Mouse (Mus musculus) thymus, adult 18-20 months (tissue): Measurements from ENCODE around the gene Naa38.

Experiments
- DNase-seq, 2 experiments: peaks; one replicate each; pipeline ENCODE4 v3.0.0; 2022; ENCODE audit warnings: mixed read lengths in 2 of 2

The Naa38 gene

GRCm38 (mm10) chr11:69373223-69373965 lies 21.9 kb upstream of the Naa38 start:
- DNase-seq = no peak

- DNase-seq = no peak
Observed at GRCm38 (mm10) chr11:69375646-69376045, 19.6 kb upstream of the Naa38 start.

DNA sequence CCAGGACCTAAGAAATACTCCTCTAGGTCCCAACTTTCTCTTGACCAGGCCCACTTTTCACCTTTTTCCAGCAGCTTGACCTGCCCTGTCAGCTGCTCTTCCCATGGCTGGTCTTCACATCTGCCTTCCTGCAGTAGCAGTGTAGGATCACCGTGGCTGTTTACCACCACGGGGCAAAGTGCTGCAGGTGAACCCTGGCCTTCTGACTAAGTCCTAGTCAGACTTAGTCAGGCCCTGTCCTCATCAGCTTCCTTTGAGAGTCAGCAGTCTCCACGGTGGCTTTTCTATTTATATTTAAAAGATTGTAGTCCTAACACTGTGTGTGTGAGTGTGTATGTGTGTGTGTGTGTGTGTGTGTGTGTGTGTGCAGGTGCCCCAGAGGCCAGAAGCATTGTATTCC lies 17.5 kb upstream of the Naa38 start:
- DNase-seq = no peak

DNA sequence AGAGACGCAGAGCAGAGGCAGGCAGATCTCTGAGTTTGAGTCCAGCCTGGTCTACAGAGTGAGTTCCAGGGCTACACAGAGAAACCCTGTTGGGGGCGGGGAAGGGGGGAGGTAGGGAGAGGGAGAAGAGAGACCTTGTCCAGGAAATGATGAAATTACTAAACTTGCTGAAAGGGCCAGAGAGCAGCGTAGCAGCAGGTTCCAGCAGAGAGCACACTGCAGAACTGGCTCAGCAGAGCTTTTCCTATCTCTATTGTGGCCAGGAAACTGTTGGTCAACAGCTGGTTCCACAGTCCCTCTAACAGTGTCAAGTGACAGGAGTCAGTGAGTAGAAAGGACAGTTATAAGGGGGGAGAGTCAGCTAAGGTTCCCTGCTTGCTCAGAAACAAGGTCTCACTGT lies 15.7 kb upstream of the Naa38 start:
- no peak for DNase-seq

DNA sequence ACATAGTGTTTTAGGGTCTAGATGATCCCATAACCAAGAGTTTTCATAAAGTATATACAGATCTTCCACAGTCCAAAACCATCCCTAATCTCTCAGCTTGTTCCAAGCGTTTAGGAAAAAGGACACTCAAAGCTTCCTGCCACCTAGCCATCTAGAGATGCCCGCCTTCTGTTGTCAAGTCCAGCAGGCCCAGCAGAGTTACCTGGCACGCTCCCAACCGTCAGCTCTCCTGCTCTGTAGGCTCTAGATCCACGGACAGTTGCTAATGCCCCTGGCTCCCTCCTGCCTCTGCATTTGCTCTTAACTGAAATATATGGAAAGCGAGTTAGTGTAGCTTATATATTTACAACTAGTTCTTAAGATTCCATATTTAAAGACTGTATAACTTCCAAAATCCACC lies 13.9 kb upstream of the Naa38 start:
- DNase-seq = no peak

DNA sequence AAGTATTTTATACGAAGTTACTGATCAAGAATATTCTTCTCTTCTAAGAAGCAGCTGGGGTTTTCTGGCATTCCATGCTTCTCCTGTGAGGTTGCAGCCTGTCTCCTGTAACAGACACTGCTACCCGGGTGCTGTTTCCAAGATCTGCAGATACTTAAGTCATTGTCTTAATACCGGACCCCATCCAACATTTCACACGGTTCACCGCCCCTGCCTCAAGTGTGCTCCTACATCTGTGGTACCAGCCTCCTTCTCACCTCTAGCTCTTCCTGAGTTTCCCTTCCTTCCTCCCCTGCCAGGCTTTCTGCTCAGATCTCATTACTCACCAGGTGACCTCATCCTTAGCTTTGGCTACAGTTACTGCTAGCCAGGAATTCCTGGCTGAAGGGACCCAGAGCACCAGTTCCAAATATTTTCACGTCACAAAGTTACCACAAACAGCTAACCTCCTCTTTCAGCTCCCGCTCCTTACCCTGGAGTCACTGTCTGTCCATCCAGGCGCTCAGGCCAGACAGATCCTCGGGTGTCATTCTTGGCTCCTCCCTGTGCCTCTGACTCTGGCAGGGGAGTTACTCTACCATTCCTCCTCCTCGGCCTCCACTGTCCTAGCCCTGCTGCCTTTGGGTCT lies 12.7 kb upstream of the Naa38 start:
- DNase-seq = no peak

DNA sequence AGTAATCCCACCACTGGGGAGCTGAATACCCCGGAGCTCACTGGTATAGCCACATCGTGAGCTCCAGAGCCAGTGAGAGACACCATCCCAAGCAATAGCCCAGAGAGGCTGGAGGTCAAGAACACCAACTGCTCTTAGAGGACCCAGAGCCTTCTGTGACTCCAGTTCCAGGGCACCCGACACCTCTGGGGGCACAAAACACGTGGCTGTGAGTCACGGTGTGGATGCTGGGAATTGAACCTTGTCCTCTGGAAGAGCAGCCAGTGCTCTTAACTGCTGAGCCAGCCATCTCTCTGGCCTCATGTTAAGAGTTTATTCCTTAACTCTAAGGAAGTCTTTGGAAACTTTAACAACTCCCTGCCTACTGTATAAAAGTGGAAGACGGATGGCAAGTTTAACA lies 10.3 kb upstream of the Naa38 start:
- no peak for DNase-seq

DNA sequence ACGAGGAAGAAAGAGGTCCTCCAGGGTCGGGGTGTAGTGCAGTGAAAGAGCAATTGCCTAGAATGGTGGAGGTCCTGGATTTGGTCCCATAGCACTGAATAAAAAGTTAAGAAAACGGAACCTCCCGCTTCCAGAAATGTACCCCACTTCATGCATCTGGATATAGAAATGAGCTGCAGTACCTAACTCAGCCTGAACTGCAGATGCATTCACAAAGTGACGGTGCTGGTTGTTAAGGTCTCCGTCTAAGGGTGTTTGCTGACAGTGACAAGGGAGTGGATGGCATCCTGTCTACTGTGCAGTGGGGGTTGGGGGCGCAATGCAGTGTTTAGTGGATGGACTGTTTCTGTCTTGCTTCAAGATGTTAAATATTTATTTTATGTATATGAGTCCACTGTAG lies 8.5 kb upstream of the Naa38 start:
- DNase-seq = no peak

- no peak for DNase-seq
Observed at GRCm38 (mm10) chr11:69388680-69389079, 6.6 kb upstream of the Naa38 start.

GRCm38 (mm10) chr11:69389531-69390399 lies 5.5 kb upstream of the Naa38 start:
- no peak for DNase-seq

DNA sequence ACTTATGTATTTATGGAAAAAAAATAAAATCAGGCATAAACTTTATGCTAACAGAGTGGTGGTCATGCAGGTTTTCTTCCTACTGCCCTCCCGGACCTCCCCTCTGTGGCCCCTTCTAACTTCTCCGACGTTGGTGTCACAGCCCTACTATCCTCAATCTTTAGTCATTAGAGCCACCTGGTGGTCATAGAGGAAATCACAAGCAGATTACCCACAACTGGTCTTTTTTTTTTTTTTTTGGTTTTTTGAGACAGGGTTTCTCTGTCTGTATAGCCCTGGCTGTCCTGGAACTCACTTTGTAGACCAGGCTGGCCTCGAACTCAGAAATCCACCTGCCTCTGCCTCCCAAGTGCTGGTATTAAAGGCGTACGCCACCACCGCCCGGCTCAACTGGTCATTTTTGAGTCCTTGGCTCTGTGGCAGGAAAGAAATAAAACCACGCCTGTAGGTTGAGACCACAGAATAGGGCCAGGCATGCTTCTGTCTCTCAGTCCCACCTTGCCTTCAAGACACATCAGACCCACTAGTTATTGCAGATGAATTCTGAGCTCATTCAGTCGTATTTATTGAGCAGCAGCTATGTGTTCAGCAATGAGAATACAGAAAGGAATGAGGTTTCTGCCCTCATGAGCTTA lies 4.8 kb upstream of the Naa38 start:
- DNase-seq = peak in 1 of 2 experiments; percentile 28

DNA sequence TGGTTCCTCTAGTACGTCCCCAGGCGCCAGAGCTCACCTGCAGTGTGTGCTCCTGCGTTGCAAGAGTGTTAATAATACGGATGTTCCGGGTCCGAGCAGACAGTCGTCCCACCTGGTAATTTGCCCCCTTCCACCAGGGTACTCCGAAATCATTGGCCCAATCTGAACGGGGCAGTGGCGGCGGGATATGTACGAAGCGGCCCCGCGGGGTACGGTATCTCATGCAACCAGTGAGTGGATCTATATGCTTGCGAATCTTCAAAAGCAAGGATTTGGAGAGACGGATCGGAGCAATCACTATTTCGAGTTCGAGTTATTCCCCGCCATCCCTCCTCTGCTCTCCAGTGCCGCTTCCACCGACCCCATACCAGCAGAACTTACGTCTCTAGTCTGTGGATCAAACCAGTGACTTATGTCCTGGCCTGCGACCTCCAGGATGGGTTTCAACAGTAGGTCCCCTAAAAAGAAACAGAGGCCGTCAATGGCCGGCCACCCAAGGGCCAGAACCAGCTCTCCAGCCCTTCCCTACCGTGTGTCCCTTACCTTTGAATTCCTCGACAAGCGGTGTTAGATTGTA lies 608 bp upstream of the Naa38 start:
- DNase-seq = peak in 1 of 2 experiments; percentile 38

GRCm38 (mm10) chr11:69395634-69396373 lies 517 bp downstream of the Naa38 start:
- peak; percentile 91 to 96 for DNase-seq

- peak in 1 of 2 experiments; percentile 32 for DNase-seq
Observed at GRCm38 (mm10) chr11:69396772-69397171, 1.5 kb downstream of the Naa38 start.

GRCm38 (mm10) chr11:69397581-69398057 lies 2.3 kb downstream of the Naa38 start:
- DNase-seq = peak in 1 of 2 experiments; percentile 29

DNA sequence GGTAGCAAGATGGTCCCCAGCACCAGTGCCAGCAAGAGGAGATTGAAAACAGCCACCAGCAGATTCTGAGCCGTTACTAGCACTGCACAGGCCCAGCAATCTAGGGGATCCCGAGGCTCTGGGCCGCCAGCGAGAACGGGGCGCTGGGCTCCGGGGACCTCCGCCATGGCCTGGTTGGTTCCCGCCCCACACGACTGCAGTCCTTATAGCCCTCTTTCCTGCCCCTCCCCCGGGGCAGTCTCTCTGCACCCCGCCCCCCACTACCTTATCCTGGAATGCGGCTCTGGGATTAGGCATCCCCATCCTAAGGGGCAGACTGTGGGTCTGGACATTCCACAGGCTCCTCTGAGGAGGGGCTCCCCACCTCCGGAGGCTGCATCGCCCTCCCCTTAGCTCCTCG lies 2.8 kb downstream of the Naa38 start, which contains the start of gene Tmem88:
Tmem88 (minus strand) TSS at position 176 of the 400 bp plus-strand sequence.
- DNase-seq = peak in 1 of 2 experiments; percentile 23

DNA sequence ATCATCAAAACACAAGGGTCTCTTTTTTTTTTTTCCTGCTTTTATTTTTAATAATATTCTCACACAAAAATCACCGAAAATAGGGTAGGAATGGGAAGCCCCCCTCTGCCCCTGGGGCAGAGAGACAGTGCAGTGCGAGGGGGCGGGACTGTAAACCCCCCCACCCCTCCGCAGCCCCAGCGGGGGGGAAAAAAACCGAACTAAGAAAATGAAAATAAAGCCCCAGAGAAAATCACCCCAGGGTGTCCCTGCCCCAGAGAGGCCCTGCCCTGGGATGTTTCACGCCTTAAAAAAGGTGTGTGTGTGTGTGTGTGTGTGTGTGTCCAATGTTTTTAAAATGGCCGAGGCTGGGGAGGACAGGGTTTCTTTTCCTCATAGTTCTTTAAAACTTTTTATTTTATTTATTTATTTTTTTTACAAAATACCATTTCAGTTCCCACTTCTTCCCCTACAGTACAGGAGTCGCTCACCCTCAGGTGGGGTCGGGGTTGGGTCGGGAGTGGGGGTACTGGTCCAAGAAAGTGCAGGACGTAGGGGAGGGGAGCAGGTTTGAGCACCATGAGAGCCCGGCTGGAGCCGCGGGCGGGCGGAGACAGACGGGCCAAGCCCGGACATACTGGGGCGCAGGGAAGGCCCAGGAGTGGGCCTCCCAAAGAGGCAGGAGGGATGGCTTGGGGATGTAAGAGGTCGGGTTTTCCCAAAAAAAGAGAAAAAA lies 3.4 kb downstream of the Naa38 start:
- DNase-seq = peak in 1 of 2 experiments; percentile 24

GRCm38 (mm10) chr11:69399201-69400082 lies 4.2 kb downstream of the Naa38 start:
- DNase-seq = peak in 1 of 2 experiments; percentile 20

- peak in 1 of 2 experiments; percentile 16 for DNase-seq
Observed at GRCm38 (mm10) chr11:69400083-69400850, 5.0 kb downstream of the Naa38 start.
